ENCODE assay signal across 21 mouse cellular contexts in genomic region chr17:11780005-11780404, GRCm38 (mm10).
DNase-seq lines count a peak whose midpoint lies in the region; ATAC-seq and TF ChIP-seq lines count a peak whose summit lies in the region.
"Had no signal": no experiment of that assay in that cellular context is flagged by ENCODE, and none has a peak within 500 bp of the region (broad histone marks: within the 10 kb centered on the region; RNA-seq: fewer than 3 reads in every experiment).

No protein-coding gene starts in this region.

- WGBS in kidney, postnatal 0 days, result 39% methylated on average over 2 of the region's 2 CpGs
- 37% methylated on average over 2 of the region's 2 CpGs for WGBS in kidney, embryonic 15.5 days
- WGBS in stomach, postnatal 0 days, result 45% methylated on average over 2 of the region's 2 CpGs

- TF ChIP-seq EP300 in stomach, postnatal 0 days (optimal IDR thresholded peaks at IDR 0.05), result no peak

- no peaks in the 10 kb centered on the region for H3K4me1 ChIP-seq in kidney, postnatal 0 days (replicated peaks; ENCODE audit: insufficient read depth, low read length)
- peaks cover 6% of the 10 kb centered on the region; the same call in 1 of the 2 replicates for H3K4me1 ChIP-seq in kidney, embryonic 15.5 days
- H3K4me1 ChIP-seq in stomach, postnatal 0 days (replicated peaks; ENCODE audit: control insufficient read depth, insufficient read depth), result no peaks in the 10 kb centered on the region

- no peak overlapping the region for H3K27ac ChIP-seq in kidney, postnatal 0 days
- H3K27ac ChIP-seq in kidney, embryonic 15.5 days, result no peak overlapping the region
- H3K27ac ChIP-seq in stomach, postnatal 0 days (replicated peaks), result no peak overlapping the region
- H3K27ac ChIP-seq: embryonic facial prominence, embryonic 10.5 days; liver, embryonic 14.5 days had no signal

- no peaks in the 10 kb centered on the region for H3K36me3 ChIP-seq in kidney, postnatal 0 days (ENCODE audit: insufficient read depth, low read length)
- no peaks in the 10 kb centered on the region for H3K36me3 ChIP-seq in kidney, embryonic 15.5 days
- no peaks in the 10 kb centered on the region for H3K36me3 ChIP-seq in stomach, postnatal 0 days (ENCODE audit: control insufficient read depth, insufficient read depth, low read length)
- H3K36me3 ChIP-seq: embryonic facial prominence, embryonic 10.5 days had no signal

- H3K4me3 ChIP-seq in kidney, postnatal 0 days (replicated peaks; ENCODE audit: low read depth, low read length), result no peak overlapping the region
- H3K4me3 ChIP-seq in kidney, embryonic 15.5 days (replicated peaks), result no peak overlapping the region
- H3K4me3 ChIP-seq in stomach, postnatal 0 days (ENCODE audit: low read depth, low read length), result no peak overlapping the region
- H3K4me3 ChIP-seq: embryonic facial prominence, embryonic 10.5 days had no signal

- TF ChIP-seq CTCF in kidney, postnatal 0 days (IDR thresholded peaks at IDR 0.05; ENCODE audit: low read depth), result 0 out of 2 replicates have a peak, but pooled peaks have one; percentile 8
- 0 out of 2 replicates have a peak, but pooled peaks have one; percentile 4 for TF ChIP-seq CTCF in stomach, postnatal 0 days (IDR thresholded peaks at IDR 0.05; ENCODE audit: low read depth)

- DNase-seq in cerebellum, postnatal 4 days (ENCODE audit: low spot score in 2 of 2), result no peak
- DNase-seq in kidney, postnatal 0 days (ENCODE audit: low spot score), result no peak
- DNase-seq in retina, postnatal 1 day, result peak; percentile 18
- DNase-seq in retina, embryonic 14.5 days (ENCODE audit: low spot score), result no peak
- DNase-seq in stomach, postnatal 0 days (ENCODE audit: low spot score), result no peak
- no peak for DNase-seq in ovary, postnatal 14 days (ENCODE audit: low spot score)
- DNase-seq: adrenal gland, postnatal 25 days; gastrocnemius, postnatal 14 days; kidney, postnatal 10 days; lung, embryonic 14.5 days; right cerebral cortex, postnatal 14 days; thymus, postnatal 14 days had no signal

- H3K9ac ChIP-seq in kidney, postnatal 0 days (ENCODE audit: low read depth, low read length), result no peak overlapping the region
- no peak overlapping the region for H3K9ac ChIP-seq in kidney, embryonic 15.5 days
- H3K9ac ChIP-seq in stomach, postnatal 0 days (ENCODE audit: low read length), result no peak overlapping the region
- H3K9ac ChIP-seq: liver, embryonic 14.5 days; lung, embryonic 14.5 days had no signal

- no peak overlapping the region for H3K4me2 ChIP-seq in kidney, postnatal 0 days (ENCODE audit: low read length)
- no peak overlapping the region for H3K4me2 ChIP-seq in kidney, embryonic 15.5 days
- no peak overlapping the region for H3K4me2 ChIP-seq in stomach, postnatal 0 days (replicated peaks; ENCODE audit: low read depth)
- H3K4me2 ChIP-seq: heart, embryonic 11.5 days; lung, embryonic 14.5 days had no signal

- ATAC-seq in cerebellum, adult (ENCODE audit: insufficient number of reproducible peaks, low FRiP score, low TSS enrichment), result peak; percentile 58
- no peak for ATAC-seq in kidney, postnatal 0 days (replicated peaks; ENCODE audit: low FRiP score, low read depth)
- no peak for ATAC-seq in kidney, embryonic 15.5 days (replicated peaks; ENCODE audit: low FRiP score)
- no peak for ATAC-seq in stomach, postnatal 0 days (ENCODE audit: low FRiP score, low TSS enrichment)
- ATAC-seq: forebrain, embryonic 16.5 days; hindbrain, embryonic 16.5 days; intestine, postnatal 0 days; midbrain, embryonic 16.5 days had no signal

- H3K27me3 ChIP-seq in kidney, postnatal 0 days (ENCODE audit: insufficient read depth, low read length), result no peaks in the 10 kb centered on the region
- peaks cover 19% of the 10 kb centered on the region for H3K27me3 ChIP-seq in kidney, embryonic 15.5 days
- no peaks in the 10 kb centered on the region for H3K27me3 ChIP-seq in stomach, postnatal 0 days (ENCODE audit: control insufficient read depth, insufficient read depth, low read length)

- no peaks in the 10 kb centered on the region for H3K9me3 ChIP-seq in kidney, postnatal 0 days (replicated peaks; ENCODE audit: low read length)
- H3K9me3 ChIP-seq in kidney, embryonic 15.5 days (replicated peaks), result no peaks in the 10 kb centered on the region
- no peaks in the 10 kb centered on the region for H3K9me3 ChIP-seq in stomach, postnatal 0 days (ENCODE audit: control insufficient read depth, low read length)
- H3K9me3 ChIP-seq: embryonic facial prominence, embryonic 10.5 days had no signal
